Mouse (Mus musculus) left cerebral cortex, adult 11 months (tissue): Measurements from ENCODE around the gene Mlec.
A peak's percentile ranks its signal among the peaks of the same experiment; 100 is the strongest.
"Not testable (repeated sequence)": the region's sequence is repeated elsewhere in the genome, so short reads cannot be mapped to it uniquely, and the experiment has no call there.

ENCODE experiments used
- DNase-seq: peaks from one replicate; pipeline ENCODE4 v3.0.0; 2022; ENCODE audit warnings: low spot score

Gene Mlec

DNA sequence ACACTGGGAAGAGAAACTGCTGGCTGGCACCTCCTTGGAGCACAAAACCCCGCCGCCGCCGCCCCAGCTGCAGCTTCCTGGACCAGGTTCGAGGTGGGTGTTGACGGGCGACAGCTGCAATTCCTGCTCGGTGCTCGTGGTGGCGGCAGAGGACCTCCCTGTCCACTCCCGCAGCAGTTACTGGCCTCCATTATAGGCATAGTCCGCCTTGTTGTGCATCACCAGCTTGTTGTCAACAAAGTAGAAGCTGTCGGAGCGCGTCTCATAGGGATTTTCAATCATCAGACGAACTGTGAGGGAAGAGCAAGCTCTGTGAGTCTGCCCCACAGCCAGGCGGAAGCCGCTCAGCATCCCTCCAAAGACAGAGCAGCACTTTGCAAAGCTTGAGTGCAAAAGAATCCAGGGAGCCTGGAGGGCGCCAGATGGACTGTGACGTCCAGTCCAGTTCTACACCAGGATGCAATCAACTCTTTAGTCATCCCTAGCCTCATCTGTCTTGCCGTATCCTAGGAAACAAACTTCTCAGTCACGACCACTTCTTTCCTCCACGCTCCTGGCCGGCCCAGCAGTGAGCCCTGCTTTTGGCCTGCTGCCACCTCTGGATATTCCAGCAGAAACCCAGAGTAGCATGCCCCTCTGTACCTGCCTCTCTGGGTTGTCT lies 32.6 kb downstream of the Mlec start:
- peak; percentile 79 for DNase-seq

DNA sequence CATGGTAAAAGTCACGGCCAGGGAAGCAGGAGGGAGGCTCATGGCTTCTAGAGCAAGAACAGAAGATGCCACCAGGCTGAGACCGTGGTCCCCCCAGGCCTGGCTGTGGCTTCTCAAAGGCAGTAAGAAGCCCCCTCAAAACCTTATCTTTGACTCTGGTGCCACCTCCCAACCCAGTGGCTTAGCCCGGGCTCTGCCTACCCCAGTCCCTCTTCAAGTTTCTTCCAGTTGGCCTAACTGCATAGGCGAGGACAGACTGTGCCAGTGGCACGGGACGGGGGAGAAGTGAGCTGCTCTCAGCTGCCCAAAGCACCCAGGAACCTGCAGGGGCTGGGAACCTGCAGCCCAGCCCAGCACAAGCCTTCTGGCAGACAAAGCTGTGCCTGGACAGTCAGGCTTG lies 33.3 kb downstream of the Mlec start:
- no peak for DNase-seq

- DNase-seq, result no peak
These were observed 37.0 kb downstream of the Mlec start for GRCm38 (mm10) chr5:115120978-115121377.

- DNase-seq, result peak; percentile 61
These were observed 38.9 kb downstream of the Mlec start, which contains the start of gene Acads for GRCm38 (mm10) chr5:115118961-115119570. Acads (minus strand) TSS chr5:115119346.

DNA sequence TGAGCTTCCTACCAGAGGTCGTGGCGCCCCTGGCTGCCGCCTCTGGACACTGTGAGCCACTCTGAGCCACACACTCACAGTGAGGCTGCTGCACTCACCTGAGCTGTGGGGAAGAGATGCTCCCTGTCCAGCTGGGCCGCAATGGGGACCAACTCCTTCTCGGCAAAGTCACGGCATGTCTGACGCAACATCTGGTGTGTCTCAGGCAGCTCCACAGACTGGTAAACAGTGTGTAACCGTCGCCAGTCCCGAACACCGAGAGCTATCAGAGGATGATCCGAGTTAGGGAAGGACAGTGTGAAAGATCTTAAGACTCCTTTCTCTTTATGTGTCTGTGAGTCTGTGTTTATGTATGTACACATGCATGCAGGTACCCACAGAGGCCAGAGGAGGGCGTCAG lies 40.5 kb downstream of the Mlec start:
- DNase-seq, result no peak

GRCm38 (mm10) chr5:115116426-115116825 lies 41.6 kb downstream of the Mlec start:
- no peak for DNase-seq

DNA sequence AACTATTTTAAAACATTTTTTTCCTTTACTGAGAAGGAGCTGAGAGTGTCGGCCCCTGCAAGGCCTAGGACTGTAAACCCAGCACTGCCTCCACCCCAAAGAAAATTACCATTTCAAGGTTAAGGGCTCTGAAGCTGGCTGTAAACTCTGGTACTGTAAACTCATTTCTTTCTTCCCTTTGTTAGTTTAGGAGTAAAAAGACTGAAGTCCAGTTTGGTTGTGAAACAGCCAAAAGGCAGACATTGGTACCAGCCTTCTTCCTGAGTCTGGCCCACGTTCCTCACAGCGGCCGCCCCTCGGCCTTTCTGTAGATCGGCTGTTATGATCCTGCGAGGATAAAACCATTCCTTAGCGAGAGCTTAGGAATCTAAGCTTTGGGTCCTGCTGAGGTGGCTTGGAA lies 43.5 kb downstream of the Mlec start:
- no peak for DNase-seq

- DNase-seq, result no peak
These were observed 44.7 kb downstream of the Mlec start for GRCm38 (mm10) chr5:115113244-115113643.

GRCm38 (mm10) chr5:115111156-115111555 lies 46.8 kb downstream of the Mlec start:
- no peak for DNase-seq

- not testable (repeated sequence) for DNase-seq
These were observed 54.7 kb downstream of the Mlec start for GRCm38 (mm10) chr5:115103253-115103652.

DNA sequence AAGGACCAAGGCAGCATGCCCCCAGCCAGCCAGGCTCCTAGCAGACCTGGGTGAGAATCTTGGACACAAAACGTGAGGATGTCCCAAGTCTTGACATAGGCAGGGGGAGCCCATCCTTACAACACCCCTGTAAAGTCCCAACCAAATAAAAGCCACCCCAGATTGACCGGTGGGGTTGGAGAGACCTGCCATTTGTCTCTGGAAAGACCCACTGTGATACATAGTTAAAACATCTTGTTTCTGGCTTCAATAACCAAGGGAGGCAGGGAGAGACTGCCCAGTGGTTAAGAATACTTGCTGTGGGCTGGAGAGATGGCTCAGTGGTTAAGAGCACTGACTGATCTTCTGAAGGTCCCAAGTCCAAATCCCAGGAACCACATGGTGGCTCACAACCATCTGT lies 55.7 kb downstream of the Mlec start:
- no peak for DNase-seq

DNA sequence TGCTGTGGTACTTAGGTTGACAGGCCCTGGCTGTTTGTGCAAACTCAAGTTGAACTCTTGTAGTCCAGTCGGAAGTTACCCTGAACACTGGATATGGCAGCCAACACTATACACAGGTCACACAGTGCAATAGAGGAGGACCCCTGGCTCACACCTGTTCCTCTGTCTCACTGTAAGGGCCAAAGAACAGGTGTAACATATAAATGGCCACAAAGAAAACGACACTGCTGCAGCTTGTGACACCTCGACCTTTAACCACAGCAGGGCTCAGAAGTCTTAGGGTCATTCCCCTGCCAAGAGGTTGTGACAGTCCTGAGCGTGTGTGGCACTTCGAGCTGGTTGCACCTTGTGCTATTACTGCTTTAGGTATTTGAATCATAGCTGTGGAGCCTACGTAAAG lies 57.5 kb downstream of the Mlec start:
- no peak for DNase-seq

DNA sequence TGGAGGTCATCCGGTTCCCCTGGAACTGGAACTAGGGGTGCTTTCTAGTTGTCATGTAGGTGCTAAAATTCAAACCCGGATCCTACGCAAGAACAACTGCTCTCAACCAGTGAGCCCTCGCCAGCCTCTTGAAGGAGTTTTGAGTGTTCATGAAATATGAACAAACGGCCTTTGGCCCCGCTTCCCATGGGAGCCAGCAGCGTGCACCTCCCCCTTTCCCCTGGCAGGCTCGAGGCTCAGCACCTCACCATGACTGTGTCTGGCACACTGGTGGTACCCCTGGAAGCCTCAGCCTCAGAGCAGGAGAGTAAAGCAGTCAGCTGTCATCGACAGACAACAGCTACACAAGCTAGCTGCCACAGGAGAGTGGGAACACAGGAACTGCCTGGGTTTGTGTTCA lies 58.0 kb downstream of the Mlec start:
- DNase-seq, result no peak

- DNase-seq, result no peak
These were observed 58.4 kb downstream of the Mlec start for GRCm38 (mm10) chr5:115099530-115099929.

DNA sequence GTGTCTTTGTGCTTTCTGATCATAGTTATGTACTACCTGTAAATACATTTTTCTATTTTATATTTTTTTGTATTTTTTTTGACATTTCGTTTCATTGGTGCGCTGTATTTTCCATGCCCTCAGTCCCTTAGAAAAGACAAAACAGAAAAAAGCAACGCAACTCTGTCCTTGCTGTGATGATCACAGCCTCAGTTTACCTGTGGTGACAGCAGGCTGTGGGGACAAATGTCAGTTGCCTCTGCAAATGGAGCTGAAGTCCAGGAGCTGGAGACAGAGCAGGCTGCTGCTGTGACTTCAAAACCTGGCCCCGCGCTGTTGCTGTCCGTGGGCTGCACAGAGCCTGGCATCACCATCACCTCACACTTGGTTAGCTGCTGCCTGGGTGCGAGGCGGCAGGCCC lies 59.8 kb downstream of the Mlec start, which contains the start of gene Gm10401:
Gene Gm10401 (minus strand): TSS at position 101 of the 400 bp plus-strand sequence.
- no peak for DNase-seq
